Mouse (Mus musculus) lung, embryonic 15.5 days (tissue): Measurements from ENCODE around the gene Sec13. TPM values are rescaled to one million over a fixed set of nuclear protein-coding genes. Genes with fewer than 3 reads are reported as not detected.
A peak's percentile ranks its signal among the peaks of the same experiment; 100 is the strongest.

Source experiments
- ATAC-seq: fragments of 200-750 bp; cut with Nextera tagmentation; 2 replicates; pipeline ENCODE4 v1.8.0; 2017; ENCODE audit warnings: moderate number of reproducible peaks, borderline replicate concordance; ENCODE audit not compliant: low FRiP score, low TSS enrichment; ENCODE audit errors: extremely low read depth
- H3K27ac ChIP-seq: fragments of 300-500 bp; sonication (generic); 2 replicates; pipeline ENCODE4 v1.5.1; 2015; ENCODE audit warnings: moderate library complexity, mild to moderate bottlenecking, inconsistent platforms
- H3K27me3 ChIP-seq: fragments of 300-500 bp; sonication (generic); 2 replicates; pipeline ENCODE4 v1.6.1; 2015; ENCODE audit warnings: inconsistent platforms
- H3K36me3 ChIP-seq: fragments of 300-500 bp; sonication (generic); 2 replicates; pipeline ENCODE4 v1.6.1; 2015; ENCODE audit warnings: inconsistent platforms
- H3K4me1 ChIP-seq: fragments of 300-500 bp; sonication (generic); 2 replicates; pipeline ENCODE4 v1.6.1; 2015; ENCODE audit warnings: inconsistent platforms
- H3K4me2 ChIP-seq: fragments of 300-500 bp; sonication (generic); 2 replicates; pipeline ENCODE4 v1.6.1; 2015; ENCODE audit warnings: inconsistent platforms, mild to moderate bottlenecking, moderate library complexity
- H3K4me3 ChIP-seq: fragments of 300-500 bp; sonication (generic); 2 replicates; pipeline ENCODE4 v1.5.1; 2015; ENCODE audit warnings: mild to moderate bottlenecking, inconsistent platforms
- H3K9ac ChIP-seq: fragments of 300-500 bp; sonication (generic); 2 replicates; pipeline ENCODE4 v1.6.1; 2015; ENCODE audit warnings: inconsistent platforms
- H3K9me3 ChIP-seq: fragments of 300-500 bp; sonication (generic); 2 replicates; pipeline ENCODE4 v1.6.1; 2016; ENCODE audit warnings: inconsistent platforms
- WGBS: fragments of 180-500 bp; shearing (Covaris S2); methylation state at CpG from one replicate; pipeline ENCODE4 v1.1.7; 2015; 5-methylcytosine and 5-hydroxymethylcytosine counted together
- polyA plus RNA-seq: library from polyadenylated mRNA; unstranded; fragments of >200 nt; fragmentation: Nextera tagmentation; extraction: Ambion mirVana; gene quantifications from 2 replicates; pipeline ENCODE4 v1.2.1, GENCODE M21; 2015

The Sec13 gene
- polyA plus RNA-seq = 275 and 278 TPM in 2 replicates

- no peaks in the 10 kb centered on the region for H3K9me3 ChIP-seq
- peak within 1 kb of the TSS; percentile 70 for H3K4me2 ChIP-seq
- H3K4me3 ChIP-seq = peak within 1 kb of the TSS; percentile 89
- peaks cover 24% of the 10 kb centered on the region for H3K36me3 ChIP-seq
- peak within 1 kb of the TSS; percentile 46; the same call in 1 of the 2 replicates for H3K27ac ChIP-seq
- WGBS = 7% methylated on average over 41 of the region's 41 CpGs
- H3K9ac ChIP-seq = peak within 1 kb of the TSS; percentile 76
- peak; percentile 77 for ATAC-seq
- peaks cover 13% of the 10 kb centered on the region for H3K4me1 ChIP-seq
- H3K27me3 ChIP-seq = no peaks in the 10 kb centered on the region
Observed at GRCm38 (mm10) chr6:113740236-113741217, at the start of gene Sec13. Sec13 (minus strand) TSS chr6:113740743.

- Histone ChIP-seq H3K4me2 (no peak overlapping the region), H3K9ac (no peak overlapping the region), H3K36me3 (no peaks in the 10 kb centered on the region), H3K4me3 (no peak overlapping the region), H3K4me1 (no peaks in the 10 kb centered on the region), H3K9me3 (no peaks in the 10 kb centered on the region), H3K27ac (no peak overlapping the region), H3K27me3 (peaks cover 31% of the 10 kb centered on the region)
- no peak for ATAC-seq
- 29% methylated on average over 6 of the region's 6 CpGs for WGBS
Observed at GRCm38 (mm10) chr6:113787459-113787968, 47.0 kb upstream of the Sec13 start.

- no peaks in the 10 kb centered on the region for H3K9me3 ChIP-seq
- peaks cover 16% of the 10 kb centered on the region for H3K27me3 ChIP-seq
- H3K4me2 ChIP-seq = no peak overlapping the region
- H3K9ac ChIP-seq = no peak overlapping the region
- no peak overlapping the region for H3K4me3 ChIP-seq
- H3K27ac ChIP-seq = no peak overlapping the region
- H3K4me1 ChIP-seq = no peaks in the 10 kb centered on the region
- ATAC-seq = no peak
- no peaks in the 10 kb centered on the region for H3K36me3 ChIP-seq
- WGBS = 76% methylated on average over 7 of the region's 7 CpGs
Observed at GRCm38 (mm10) chr6:113785658-113786057, 45.1 kb upstream of the Sec13 start.

GRCm38 (mm10) chr6:113778229-113778753, 37.7 kb upstream of the Sec13 start:
- Histone ChIP-seq H3K4me3 (no peak overlapping the region), H3K9ac (no peak overlapping the region), H3K27me3 (no peaks in the 10 kb centered on the region), H3K36me3 (no peaks in the 10 kb centered on the region), H3K27ac (no peak overlapping the region), H3K4me1 (no peaks in the 10 kb centered on the region), H3K4me2 (no peak overlapping the region), H3K9me3 (no peaks in the 10 kb centered on the region)
- ATAC-seq = no peak
- 57% methylated on average over 7 of the region's 7 CpGs for WGBS

- H3K4me2 ChIP-seq = no peak overlapping the region
- no peaks in the 10 kb centered on the region for H3K9me3 ChIP-seq
- no peak overlapping the region for H3K9ac ChIP-seq
- no peaks in the 10 kb centered on the region for H3K27me3 ChIP-seq
- H3K36me3 ChIP-seq = no peaks in the 10 kb centered on the region
- no peak overlapping the region for H3K27ac ChIP-seq
- no peaks in the 10 kb centered on the region for H3K4me1 ChIP-seq
- WGBS = 30% methylated on average over 11 of the region's 11 CpGs
- ATAC-seq = no peak
- H3K4me3 ChIP-seq = no peak overlapping the region
Observed at GRCm38 (mm10) chr6:113768804-113769203, 28.3 kb upstream of the Sec13 start.

GRCm38 (mm10) chr6:113761644-113762043, 21.1 kb upstream of the Sec13 start:
- H3K9me3 ChIP-seq = no peaks in the 10 kb centered on the region
- no peaks in the 10 kb centered on the region for H3K4me1 ChIP-seq
- WGBS = 23% methylated on average over 7 of the region's 7 CpGs
- no peak overlapping the region for H3K27ac ChIP-seq
- no peaks in the 10 kb centered on the region; the same call in 1 of the 2 replicates for H3K27me3 ChIP-seq
- H3K4me3 ChIP-seq = no peak overlapping the region
- H3K36me3 ChIP-seq = no peaks in the 10 kb centered on the region
- H3K9ac ChIP-seq = no peak overlapping the region
- no peak overlapping the region for H3K4me2 ChIP-seq
- ATAC-seq = no peak

GRCm38 (mm10) chr6:113749119-113749685, 8.7 kb upstream of the Sec13 start:
- ATAC-seq = no peak
- no peaks in the 10 kb centered on the region for H3K36me3 ChIP-seq
- peak overlapping the region; percentile 9; the same call in 1 of the 2 replicates for H3K4me2 ChIP-seq
- WGBS = 54% methylated on average over 17 of the region's 17 CpGs
- no peaks in the 10 kb centered on the region for H3K4me1 ChIP-seq
- no peak overlapping the region for H3K4me3 ChIP-seq
- H3K9me3 ChIP-seq = no peaks in the 10 kb centered on the region
- peaks cover 31% of the 10 kb centered on the region for H3K27me3 ChIP-seq
- H3K27ac ChIP-seq = no peak overlapping the region
- H3K9ac ChIP-seq = no peak overlapping the region

- Histone ChIP-seq H3K9me3 (no peaks in the 10 kb centered on the region), H3K4me3 (no peak overlapping the region), H3K36me3 (no peaks in the 10 kb centered on the region), H3K4me1 (no peaks in the 10 kb centered on the region), H3K27me3 (peaks cover 31% of the 10 kb centered on the region), H3K9ac (no peak overlapping the region), H3K27ac (no peak overlapping the region), H3K4me2 (peak overlapping the region; percentile 9)
- no peak for ATAC-seq
- 24% methylated on average over 26 of the region's 26 CpGs for WGBS
Observed at GRCm38 (mm10) chr6:113748351-113748750, 7.8 kb upstream of the Sec13 start.

GRCm38 (mm10) chr6:113747284-113747683, 6.7 kb upstream of the Sec13 start:
- 78% methylated on average over 14 of the region's 14 CpGs for WGBS
- Histone ChIP-seq H3K27ac (no peak overlapping the region), H3K27me3 (peaks cover 31% of the 10 kb centered on the region), H3K9ac (no peak overlapping the region), H3K4me1 (no peaks in the 10 kb centered on the region), H3K4me3 (no peak overlapping the region), H3K4me2 (no peak overlapping the region), H3K36me3 (no peaks in the 10 kb centered on the region), H3K9me3 (no peaks in the 10 kb centered on the region)
- ATAC-seq = no peak

- no peak for ATAC-seq
- Histone ChIP-seq H3K4me2 (no peak overlapping the region), H3K27ac (no peak overlapping the region)
Observed at GRCm38 (mm10) chr6:113745117-113745516, 4.6 kb upstream of the Sec13 start.

GRCm38 (mm10) chr6:113743111-113743510, 2.6 kb upstream of the Sec13 start:
- WGBS = 52% methylated on average over 1 of the region's 1 CpGs
- ATAC-seq = no peak
- Histone ChIP-seq H3K9ac (no peak overlapping the region), H3K36me3 (peaks cover 1% of the 10 kb centered on the region; the same call in 1 of the 2 replicates), H3K27me3 (peaks cover 14% of the 10 kb centered on the region), H3K4me3 (no peak overlapping the region), H3K9me3 (no peaks in the 10 kb centered on the region), H3K27ac (no peak overlapping the region), H3K4me2 (no peak overlapping the region), H3K4me1 (peaks cover 13% of the 10 kb centered on the region)

More at GRCm38 (mm10) chr6:113745117-113745516, 4.6 kb upstream of the Sec13 start:
- Histone ChIP-seq H3K4me1 (peaks cover 3% of the 10 kb centered on the region; the same call in 1 of the 2 replicates), H3K27me3 (peaks cover 31% of the 10 kb centered on the region), H3K9ac (no peak overlapping the region), H3K36me3 (no peaks in the 10 kb centered on the region), H3K9me3 (no peaks in the 10 kb centered on the region), H3K4me3 (no peak overlapping the region)
